24 mouse cellular contexts compared by ENCODE assay signal in genomic region chr6:15747396-15748155, GRCm38 (mm10). TPM values are rescaled to one million over a fixed set of nuclear protein-coding genes. Genes with fewer than 3 reads are reported as not detected.
DNase-seq lines count a peak whose midpoint lies in the region; ATAC-seq and TF ChIP-seq lines count a peak whose summit lies in the region.
"Had no signal": no experiment of that assay in that cellular context is flagged by ENCODE, and none has a peak within 500 bp of the region (broad histone marks: within the 10 kb centered on the region; RNA-seq: fewer than 3 reads in every experiment).

No protein-coding gene starts in this region.

- no peaks in the 10 kb centered on the region for H3K4me1 ChIP-seq in stomach, postnatal 0 days (replicated peaks; ENCODE audit: control insufficient read depth, insufficient read depth)
- no peaks in the 10 kb centered on the region for H3K4me1 ChIP-seq in hindbrain, embryonic 13.5 days (replicated peaks)
- H3K4me1 ChIP-seq: liver, embryonic 15.5 days; lung, embryonic 15.5 days had no signal

- DNase-seq in CD4-positive helper T cell, adult 2 months (ENCODE audit: low read depth, low spot score): peak; percentile 67
- DNase-seq in CD8-positive naive resting alpha-beta T cell, adult 2 months (ENCODE audit: low read depth in 2 of 2, low spot score in 2 of 2): peak; percentile 16 to 31
- peak; percentile 22 for DNase-seq in thymus, postnatal 25 days
- no peak for DNase-seq in adrenal gland, postnatal 36 days
- no peak for DNase-seq in stomach, postnatal 0 days (ENCODE audit: low spot score)
- DNase-seq: adrenal gland, postnatal 10 days; cerebellum, adult 2 months; cerebellum, postnatal 25 days; gastrocnemius, adult 2 months; kidney, adult 11 months; liver; lung, postnatal 4 days; right cerebral cortex, postnatal 14 days had no signal

- H3K36me3 ChIP-seq in stomach, postnatal 0 days (ENCODE audit: control insufficient read depth, insufficient read depth, low read length): no peaks in the 10 kb centered on the region
- H3K36me3 ChIP-seq in hindbrain, embryonic 13.5 days: no peaks in the 10 kb centered on the region
- H3K36me3 ChIP-seq: embryonic facial prominence, embryonic 15.5 days; hindbrain, embryonic 10.5 days; limb, embryonic 10.5 days; liver, embryonic 15.5 days had no signal

- no peaks in the 10 kb centered on the region for H3K27me3 ChIP-seq in stomach, postnatal 0 days (ENCODE audit: control insufficient read depth, insufficient read depth, low read length)
- H3K27me3 ChIP-seq in hindbrain, embryonic 13.5 days: no peaks in the 10 kb centered on the region
- H3K27me3 ChIP-seq: embryonic facial prominence, embryonic 15.5 days; liver, embryonic 15.5 days; lung, embryonic 15.5 days had no signal

- ATAC-seq in inflammation-experienced regulatory T-cells, adult 6 months: peak; percentile 65
- ATAC-seq in stomach, postnatal 0 days (ENCODE audit: low FRiP score, low TSS enrichment): no peak
- no peak for ATAC-seq in hindbrain, embryonic 13.5 days (ENCODE audit: low FRiP score)
- ATAC-seq: forebrain, embryonic 14.5 days; hindbrain, postnatal 0 days had no signal

- 84% methylated on average over 5 of the region's 5 CpGs for WGBS in stomach, postnatal 0 days
- 97% methylated on average over 5 of the region's 5 CpGs for WGBS in hindbrain, embryonic 13.5 days

- H3K27ac ChIP-seq in stomach, postnatal 0 days (replicated peaks): no peak overlapping the region
- no peak overlapping the region for H3K27ac ChIP-seq in hindbrain, embryonic 13.5 days
- H3K27ac ChIP-seq: embryonic facial prominence, embryonic 15.5 days; gastrocnemius, adult 2 months; hindbrain, embryonic 10.5 days; hindbrain, postnatal 0 days; limb, embryonic 10.5 days; liver, embryonic 15.5 days; lung, embryonic 15.5 days had no signal

- no peak overlapping the region for H3K4me2 ChIP-seq in stomach, postnatal 0 days (replicated peaks; ENCODE audit: low read depth)
- H3K4me2 ChIP-seq in hindbrain, embryonic 13.5 days: no peak overlapping the region
- H3K4me2 ChIP-seq: embryonic facial prominence, embryonic 15.5 days; liver, embryonic 15.5 days; lung, embryonic 15.5 days; midbrain, embryonic 11.5 days had no signal

- TF ChIP-seq CTCF in stomach, postnatal 0 days (IDR thresholded peaks at IDR 0.05; ENCODE audit: low read depth): no peak

- no peak overlapping the region for H3K9ac ChIP-seq in stomach, postnatal 0 days (ENCODE audit: low read length)
- H3K9ac ChIP-seq in hindbrain, embryonic 13.5 days: no peak overlapping the region
- H3K9ac ChIP-seq: embryonic facial prominence, embryonic 15.5 days; liver, embryonic 15.5 days; lung, embryonic 15.5 days had no signal

- no peak for TF ChIP-seq EP300 in stomach, postnatal 0 days (optimal IDR thresholded peaks at IDR 0.05)

- no peaks in the 10 kb centered on the region for H3K9me3 ChIP-seq in stomach, postnatal 0 days (ENCODE audit: control insufficient read depth, low read length)
- no peaks in the 10 kb centered on the region for H3K9me3 ChIP-seq in hindbrain, embryonic 13.5 days
- H3K9me3 ChIP-seq: embryonic facial prominence, embryonic 15.5 days; hindbrain, embryonic 10.5 days; limb, embryonic 10.5 days; liver, embryonic 15.5 days; lung, embryonic 15.5 days had no signal

- H3K4me3 ChIP-seq in stomach, postnatal 0 days (ENCODE audit: low read depth, low read length): no peak overlapping the region
- H3K4me3 ChIP-seq in hindbrain, embryonic 13.5 days: no peak overlapping the region
- H3K4me3 ChIP-seq: embryonic facial prominence, embryonic 15.5 days; gastrocnemius, adult 2 months; hindbrain, embryonic 10.5 days; limb, embryonic 10.5 days; liver, embryonic 15.5 days; lung, embryonic 15.5 days had no signal

RNA-seq across cellular contexts. Expression of gene Mdfic, which starts 27.1 kb away (rescaled TPM):
- polyA plus RNA-seq in inflammation-experienced regulatory T-cells, adult 6 months (2017; shearing (Covaris generic)): 10 to 100 TPM; 19.5 to 28.0 (median 21.3) TPM
- total RNA-seq in adrenal gland, postnatal 36 days (2021): 10 to 100 TPM; 55.2 to 71.3 TPM
- polyA plus RNA-seq in stomach, postnatal 0 days (2015; fragmentation: Nextera tagmentation; extraction: Ambion mirVana): 4.0 and 4.5 TPM in 2 replicates
- polyA plus RNA-seq in hindbrain, embryonic 13.5 days (2015; fragmentation: Nextera tagmentation; extraction: Ambion mirVana): 1.5 and 1.9 TPM in 2 replicates
- total RNA-seq: MEL had no signal

Comparison
In these comparisons a context has a peak if more than half of its experiments do, and no peak if none do; other contexts are left out.
1. DNase-seq: peak in CD4-positive helper T cell, adult 2 months (single experiment), CD8-positive naive resting alpha-beta T cell, adult 2 months (2 of 2) and thymus, postnatal 25 days (single experiment); none in adrenal gland, postnatal 36 days (0 of 2) and stomach, postnatal 0 days (single experiment).